Mouse (Mus musculus) E14TG2a.4 (cell line): ENCODE results near the gene Rrp36.

ENCODE experiments used
- CTCF ChIP-seq: conservative IDR thresholded peaks from 2 replicates; pipeline ENCODE4 v1.5.1; 2014; ENCODE audit warnings: low read length
- NANOG ChIP-seq: IDR thresholded peaks from 2 replicates; pipeline ENCODE4 v1.6.1; 2014; ENCODE audit warnings: borderline replicate concordance, low read length, mixed read lengths

- no peak for TF ChIP-seq CTCF
- TF ChIP-seq NANOG: peak; percentile 78; the same call in 1 of the 2 replicates
Observed at GRCm38 (mm10) chr17:46694517-46695063, 20.4 kb upstream of the Rrp36 start.
